In the genomic region with DNA sequence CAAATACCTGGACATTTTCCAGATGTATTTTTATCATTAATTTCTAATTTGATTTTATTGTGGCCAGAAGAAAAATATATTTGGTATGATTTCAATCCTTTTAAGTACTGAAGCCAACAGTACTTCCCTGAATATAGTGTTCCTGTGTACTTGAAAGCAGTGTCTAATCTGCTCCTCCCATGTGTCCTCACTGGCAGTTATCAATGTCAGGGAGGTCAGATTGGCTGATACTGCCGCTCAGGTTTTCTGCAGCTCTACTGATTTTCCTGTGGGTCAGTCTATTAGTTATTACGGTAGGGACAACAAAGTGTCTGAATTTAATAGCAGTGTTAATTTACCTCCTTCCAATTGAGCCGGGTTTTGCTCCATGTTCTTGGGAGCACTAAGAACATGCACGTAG, we compare ENCODE assay signal across 21 mouse cellular contexts. TPM values are rescaled to one million over a fixed set of nuclear protein-coding genes. Genes with fewer than 3 reads are reported as not detected.
"Had no signal": no experiment of that assay in that cellular context is flagged by ENCODE, and none has a peak within 500 bp of the region (broad histone marks: within the 10 kb centered on the region; RNA-seq: fewer than 3 reads in every experiment).

No protein-coding gene starts in this region.

- H3K27ac ChIP-seq: kidney, postnatal 0 days; limb, embryonic 12.5 days; liver, embryonic 13.5 days; midbrain, embryonic 15.5 days; neural tube, embryonic 12.5 days had no signal

- H3K9ac ChIP-seq: limb, embryonic 12.5 days; liver, embryonic 13.5 days; midbrain, embryonic 15.5 days; neural tube, embryonic 12.5 days had no signal

- DNase-seq: kidney, adult 9 months; kidney, postnatal 36 days; layer of hippocampus, adult 9-11 months; liver; liver, embryonic 13.5 days; lung, adult 2 months; lung, postnatal 36 days; thymus, postnatal 36 days had no signal

- H3K36me3 ChIP-seq: limb, embryonic 12.5 days; liver, embryonic 13.5 days; midbrain, embryonic 15.5 days; neural tube, embryonic 12.5 days had no signal

- ATAC-seq: lung, postnatal 0 days; midbrain, embryonic 15.5 days had no signal

- H3K4me1 ChIP-seq: limb, embryonic 12.5 days; midbrain, embryonic 15.5 days; neural tube, embryonic 12.5 days had no signal

- H3K27me3 ChIP-seq: limb, embryonic 12.5 days; liver, embryonic 13.5 days; midbrain, embryonic 15.5 days; neural tube, embryonic 12.5 days had no signal

- H3K9me3 ChIP-seq: liver, embryonic 13.5 days had no signal

- H3K4me3 ChIP-seq: limb, embryonic 12.5 days; liver, embryonic 13.5 days; midbrain, embryonic 15.5 days; neural tube, embryonic 12.5 days had no signal

- H3K4me2 ChIP-seq: limb, embryonic 12.5 days; liver, embryonic 13.5 days; midbrain, embryonic 11.5 days; midbrain, embryonic 15.5 days; neural tube, embryonic 12.5 days had no signal

RNA-seq across cellular contexts. Expression of a gene that starts 15.8 kb away (rescaled TPM):
- total RNA-seq: layer of hippocampus, adult 18-20 months; left cerebral cortex, postnatal 36 days; megakaryocyte, adult 5-6 weeks; monocyte, adult 5-6 weeks; neutrophil, adult 5-6 weeks had no signal
- polyA plus RNA-seq: kidney, postnatal 0 days; limb, embryonic 12.5 days; liver, embryonic 13.5 days; lung, adult 2 months; lung, postnatal 0 days; midbrain, embryonic 11.5 days; midbrain, embryonic 15.5 days; neural tube, embryonic 12.5 days; stomach, embryonic 14.5 days; thymus, postnatal 0 days had no signal
